Mouse (Mus musculus) retina, adult 2 months (tissue): ENCODE results near the gene Lemd1.
"Not testable (repeated sequence)": the region's sequence is repeated elsewhere in the genome, so short reads cannot be mapped to it uniquely, and the experiment has no call there.

ENCODE experiments used
- DNase-seq: peaks from one replicate; pipeline ENCODE4 v3.0.0-alpha.2; 2012; ENCODE audit warnings: low read depth, low spot score

Gene Lemd1

GRCm38 (mm10) chr1:132191093-132191785 is at the start of gene Lemd1, which contains the start of gene AC124108.1:
Lemd1 (plus strand) TSS chr1:132191431.
AC124108.1 (plus strand) TSS chr1:132191457.
- no peak for DNase-seq

GRCm38 (mm10) chr1:132141753-132142152 is 49.5 kb upstream of the Lemd1 start:
- no peak for DNase-seq

GRCm38 (mm10) chr1:132143079-132143478 is 48.2 kb upstream of the Lemd1 start:
- DNase-seq = no peak

GRCm38 (mm10) chr1:132143730-132144129 is 47.5 kb upstream of the Lemd1 start:
- no peak for DNase-seq

- DNase-seq = no peak
Measured at GRCm38 (mm10) chr1:132144223-132144622, 47.0 kb upstream of the Lemd1 start.

- no peak for DNase-seq
Measured at GRCm38 (mm10) chr1:132144837-132145236, 46.4 kb upstream of the Lemd1 start.

- DNase-seq = no peak
Measured at GRCm38 (mm10) chr1:132145973-132146685, 45.1 kb upstream of the Lemd1 start.

GRCm38 (mm10) chr1:132149410-132149809 is 41.8 kb upstream of the Lemd1 start:
- no peak for DNase-seq

GRCm38 (mm10) chr1:132150171-132150570 is 41.1 kb upstream of the Lemd1 start:
- no peak for DNase-seq

GRCm38 (mm10) chr1:132150817-132151601 is 40.2 kb upstream of the Lemd1 start:
- DNase-seq = no peak

- no peak for DNase-seq
Measured at GRCm38 (mm10) chr1:132151908-132152307, 39.3 kb upstream of the Lemd1 start.

- DNase-seq = no peak
Measured at GRCm38 (mm10) chr1:132153086-132153690, 38.0 kb upstream of the Lemd1 start.

GRCm38 (mm10) chr1:132153691-132154090 is 37.5 kb upstream of the Lemd1 start:
- DNase-seq = no peak

GRCm38 (mm10) chr1:132155737-132156136 is 35.5 kb upstream of the Lemd1 start:
- DNase-seq = peak; percentile 54

- peak; percentile 54 for DNase-seq
Measured at GRCm38 (mm10) chr1:132157016-132157781, 34.0 kb upstream of the Lemd1 start.

GRCm38 (mm10) chr1:132157808-132158207 is 33.4 kb upstream of the Lemd1 start:
- DNase-seq = no peak

- DNase-seq = no peak
Measured at GRCm38 (mm10) chr1:132158741-132159140, 32.5 kb upstream of the Lemd1 start.

- DNase-seq = no peak
Measured at GRCm38 (mm10) chr1:132159681-132160080, 31.6 kb upstream of the Lemd1 start.

- DNase-seq = no peak
Measured at GRCm38 (mm10) chr1:132161211-132161880, 29.9 kb upstream of the Lemd1 start.

- DNase-seq = not testable (repeated sequence)
Measured at GRCm38 (mm10) chr1:132162618-132163017, 28.6 kb upstream of the Lemd1 start.
